Mouse (Mus musculus) midbrain, embryonic 12.5 days (tissue): ENCODE measurements at regions not wholly inside any gene's neighbourhood (a gene's known extent, or its start where the extent isn't known, plus 50 kb on each side); places are given as distances from the start of the nearest gene placed in this dataset.
"Not testable (repeated sequence)": the region's sequence is repeated elsewhere in the genome, so short reads cannot be mapped to it uniquely, and the experiment has no call there.

Source experiments
- ATAC-seq: fragments of 200-750 bp; cut with Nextera tagmentation; 2 replicates; pipeline ENCODE4 v1.8.0; 2017; ENCODE audit warnings: low read depth, moderate TSS enrichment, moderate library complexity; ENCODE audit not compliant: low FRiP score
- H3K27ac ChIP-seq: fragments of 300-500 bp; sonication (generic); replicated peaks from 2 replicates; pipeline ENCODE4 v1.5.1; 2016; ENCODE audit warnings: mild to moderate bottlenecking
- H3K27me3 ChIP-seq: fragments of 300-500 bp; sonication (generic); 2 replicates; pipeline ENCODE4 v1.6.1; 2016; ENCODE audit warnings: mild to moderate bottlenecking
- H3K36me3 ChIP-seq: fragments of 300-500 bp; sonication (generic); 2 replicates; pipeline ENCODE4 v1.6.1; 2016
- H3K4me1 ChIP-seq: fragments of 300-500 bp; sonication (generic); 2 replicates; pipeline ENCODE4 v1.6.1; 2016
- H3K4me2 ChIP-seq: fragments of 300-500 bp; sonication (generic); replicated peaks from 2 replicates; pipeline ENCODE4 v1.6.1; 2016; ENCODE audit warnings: mild to moderate bottlenecking, moderate library complexity
- H3K4me3 ChIP-seq: fragments of 300-500 bp; sonication (generic); 2 replicates; pipeline ENCODE4 v1.5.1; 2016; ENCODE audit warnings: mild to moderate bottlenecking
- H3K9ac ChIP-seq: fragments of 300-500 bp; sonication (generic); replicated peaks from 2 replicates; pipeline ENCODE4 v1.6.1; 2016; ENCODE audit warnings: mild to moderate bottlenecking, moderate library complexity
- H3K9me3 ChIP-seq: fragments of 300-500 bp; sonication (generic); 2 replicates; pipeline ENCODE4 v1.6.1; 2016; ENCODE audit warnings: mild to moderate bottlenecking
- WGBS: fragments of 180-500 bp; shearing (Covaris S2); methylation state at CpG from one replicate; pipeline ENCODE4 v1.1.7; 2016; 5-methylcytosine and 5-hydroxymethylcytosine counted together

DNA sequence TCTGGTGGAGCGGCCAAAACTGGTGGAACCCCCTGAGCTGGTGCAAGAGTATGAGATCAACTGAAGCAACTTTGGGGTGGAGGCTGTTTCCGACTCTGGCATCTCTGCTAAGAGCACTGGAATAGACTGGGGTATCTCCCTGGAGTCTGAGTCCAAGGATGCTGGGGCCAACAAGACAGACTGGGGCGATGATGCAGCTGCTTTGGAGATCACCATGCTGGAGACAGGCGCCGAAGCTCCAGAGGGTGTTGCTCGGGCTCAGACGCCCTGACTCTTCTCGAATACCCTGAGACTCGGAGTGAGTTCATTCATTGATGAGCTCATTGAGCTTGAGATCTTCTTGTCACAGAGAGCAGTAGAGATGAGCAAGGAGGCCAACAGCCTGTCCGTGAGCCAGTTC, 194.6 kb upstream of the Hsf2 start:
- ATAC-seq: no peak
- WGBS: 96% methylated on average over 10 of the region's 10 CpGs
- no peaks in the 10 kb centered on the region for H3K36me3 ChIP-seq

DNA sequence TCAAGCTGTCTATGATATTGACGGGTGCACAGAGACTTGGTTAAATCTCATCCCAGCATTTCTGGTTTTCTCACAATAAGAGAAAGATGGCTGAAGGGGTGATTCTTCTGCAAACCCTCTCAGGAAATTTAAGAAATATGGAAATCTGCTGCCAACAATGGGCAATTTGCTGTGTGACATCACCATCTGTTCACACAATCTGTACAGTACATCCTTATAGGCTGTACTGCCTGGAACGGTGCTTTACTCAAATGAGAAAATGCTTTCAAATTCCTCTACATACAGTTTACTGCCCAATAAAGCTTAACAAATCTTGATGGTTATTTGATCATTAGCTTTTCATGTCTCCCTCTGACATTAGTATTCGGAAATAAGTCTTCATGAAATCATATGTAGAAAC, 172.4 kb upstream of the Hsf2 start:
- H3K4me2 ChIP-seq: no peak overlapping the region
- ATAC-seq: no peak

More for the DNA sequence above, 194.6 kb upstream of the Hsf2 start:
- no peak overlapping the region for H3K9ac ChIP-seq
- no peaks in the 10 kb centered on the region for H3K4me1 ChIP-seq
- no peaks in the 10 kb centered on the region for H3K9me3 ChIP-seq
- no peak overlapping the region for H3K27ac ChIP-seq
- H3K4me2 ChIP-seq: no peak overlapping the region
- H3K27me3 ChIP-seq: no peaks in the 10 kb centered on the region
- no peak overlapping the region for H3K4me3 ChIP-seq

GRCm38 (mm10) chr10:57317067-57317466, 169.1 kb upstream of the Hsf2 start:
- Histone ChIP-seq H3K27me3 (no peaks in the 10 kb centered on the region), H3K9me3 (no peaks in the 10 kb centered on the region), H3K4me3 (no peak overlapping the region), H3K27ac (no peak overlapping the region), H3K36me3 (no peaks in the 10 kb centered on the region), H3K4me2 (no peak overlapping the region), H3K4me1 (no peaks in the 10 kb centered on the region), H3K9ac (no peak overlapping the region)
- no peak for ATAC-seq

More for the DNA sequence above, 172.4 kb upstream of the Hsf2 start:
- Histone ChIP-seq H3K27ac (no peak overlapping the region), H3K9me3 (no peaks in the 10 kb centered on the region), H3K4me1 (no peaks in the 10 kb centered on the region), H3K27me3 (no peaks in the 10 kb centered on the region), H3K36me3 (no peaks in the 10 kb centered on the region), H3K9ac (no peak overlapping the region), H3K4me3 (no peak overlapping the region)
- WGBS: 81% methylated on average over 3 of the region's 3 CpGs

GRCm38 (mm10) chr10:57319171-57319570, 167.0 kb upstream of the Hsf2 start:
- WGBS: 70% methylated on average over 2 of the region's 2 CpGs
- H3K36me3 ChIP-seq: no peaks in the 10 kb centered on the region
- no peak overlapping the region for H3K4me3 ChIP-seq
- no peaks in the 10 kb centered on the region for H3K4me1 ChIP-seq
- no peak overlapping the region for H3K27ac ChIP-seq
- no peaks in the 10 kb centered on the region for H3K9me3 ChIP-seq
- no peaks in the 10 kb centered on the region for H3K27me3 ChIP-seq
- no peak overlapping the region for H3K4me2 ChIP-seq
- H3K9ac ChIP-seq: no peak overlapping the region
- ATAC-seq: no peak

- Histone ChIP-seq H3K4me1 (no peaks in the 10 kb centered on the region), H3K4me2 (no peak overlapping the region), H3K9ac (no peak overlapping the region), H3K9me3 (no peaks in the 10 kb centered on the region), H3K4me3 (no peak overlapping the region), H3K27me3 (no peaks in the 10 kb centered on the region), H3K36me3 (no peaks in the 10 kb centered on the region), H3K27ac (no peak overlapping the region)
- no peak for ATAC-seq
- 76% methylated on average over 2 of the region's 2 CpGs for WGBS
These were observed 163.3 kb upstream of the Hsf2 start for GRCm38 (mm10) chr10:57322717-57323424.

DNA sequence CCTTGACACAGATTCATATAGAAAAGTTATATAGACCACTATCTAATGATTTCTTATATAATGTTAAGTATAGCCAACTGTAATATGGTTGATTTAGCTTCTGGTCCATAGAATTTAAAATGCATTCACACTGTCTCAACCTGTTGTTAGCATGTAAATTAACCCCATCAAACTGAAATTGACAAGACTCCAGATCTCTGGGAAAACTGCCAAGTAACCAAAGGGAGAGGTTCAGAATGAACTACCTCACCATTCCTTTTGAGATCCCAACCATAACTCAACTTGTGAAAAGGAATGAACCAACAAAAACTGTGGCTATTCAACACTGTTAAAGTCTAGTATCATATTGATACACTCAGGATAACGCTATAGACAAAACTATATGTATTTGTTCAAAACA, 162.0 kb upstream of the Hsf2 start:
- no peak overlapping the region for H3K4me2 ChIP-seq
- no peak for ATAC-seq
- H3K9ac ChIP-seq: no peak overlapping the region
- no peaks in the 10 kb centered on the region for H3K4me1 ChIP-seq
- H3K27ac ChIP-seq: no peak overlapping the region
- no peaks in the 10 kb centered on the region for H3K9me3 ChIP-seq
- H3K4me3 ChIP-seq: no peak overlapping the region
- no peaks in the 10 kb centered on the region for H3K27me3 ChIP-seq
- H3K36me3 ChIP-seq: no peaks in the 10 kb centered on the region
- WGBS: 78% methylated on average over 1 of the region's 1 CpGs

DNA sequence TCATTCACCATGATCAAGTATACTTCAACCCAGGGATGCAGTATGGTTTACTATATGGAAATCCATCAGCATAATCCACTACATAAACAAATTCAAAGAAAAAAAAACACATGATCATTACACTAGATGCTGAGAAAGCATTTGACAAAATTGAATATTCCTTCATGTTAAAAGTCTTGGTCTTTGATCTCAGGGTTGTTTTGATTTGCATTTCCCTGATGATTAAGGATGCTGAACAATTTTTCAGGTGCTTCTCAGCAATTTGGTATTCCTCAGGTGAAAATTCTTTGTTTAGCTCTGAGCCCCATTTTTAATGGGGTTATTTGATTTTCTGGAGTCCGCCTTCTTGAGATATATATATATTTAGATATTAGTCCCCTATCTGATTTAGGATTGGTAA, 123.4 kb upstream of the Hsf2 start:
- H3K9me3 ChIP-seq, H3K4me3 ChIP-seq, H3K27ac ChIP-seq, H3K27me3 ChIP-seq, H3K36me3 ChIP-seq, ATAC-seq, H3K4me2 ChIP-seq, H3K9ac ChIP-seq, H3K4me1 ChIP-seq: not testable (repeated sequence)
- WGBS: 97% methylated on average over 1 of the region's 1 CpGs
